Mouse (Mus musculus): ENCODE measurements around the gene Gm20388. TPM values are rescaled to one million over a fixed set of nuclear protein-coding genes. Genes with fewer than 3 reads are reported as not detected.

Gm20388 gene
- polyA plus RNA-seq, 1 experiment from 2014 or later, result 5.3 TPM

GRCm38 (mm10) chr8:122979424-122979823, 3068.8 kb downstream of the Gm20388 start:
- 78% methylated on average over 3 of the region's 3 CpGs for WGBS
- peaks cover 45% of the 10 kb centered on the region for H3K4me1 ChIP-seq (replicated peaks; ENCODE audit: control insufficient read depth, insufficient read depth, low read length)
- DNase-seq (ENCODE audit: low spot score) (no peak), ATAC-seq (replicated peaks; ENCODE audit: low FRiP score) (no peak)
- H3K4me2 ChIP-seq, result no peak overlapping the region
- H3K9me3 ChIP-seq (ENCODE audit: control insufficient read depth, low read length), result no peaks in the 10 kb centered on the region
- no peak overlapping the region for H3K9ac ChIP-seq (ENCODE audit: low read depth, low read length)
- H3K27ac ChIP-seq (ENCODE audit: low read depth, low read length), result no peak overlapping the region
- no peaks in the 10 kb centered on the region for H3K27me3 ChIP-seq (replicated peaks; ENCODE audit: control insufficient read depth, insufficient read depth, low read length)
- H3K4me3 ChIP-seq (ENCODE audit: low read depth, low read length), result no peak overlapping the region
- no peaks in the 10 kb centered on the region; the same call in 1 of the 2 replicates for H3K36me3 ChIP-seq (ENCODE audit: control insufficient read depth, insufficient read depth, low read length)

GRCm38 (mm10) chr8:122979865-122980509, 3069.3 kb downstream of the Gm20388 start:
- no peak overlapping the region for H3K9ac ChIP-seq (ENCODE audit: low read depth, low read length)
- ATAC-seq (replicated peaks; ENCODE audit: low FRiP score) (no peak), DNase-seq (ENCODE audit: low spot score) (no peak)
- H3K9me3 ChIP-seq (ENCODE audit: control insufficient read depth, low read length), result no peaks in the 10 kb centered on the region
- no peaks in the 10 kb centered on the region for H3K36me3 ChIP-seq (ENCODE audit: control insufficient read depth, insufficient read depth, low read length)
- WGBS, result 62% methylated on average over 10 of the region's 10 CpGs
- no peaks in the 10 kb centered on the region for H3K27me3 ChIP-seq (replicated peaks; ENCODE audit: control insufficient read depth, insufficient read depth, low read length)
- H3K4me2 ChIP-seq, result no peak overlapping the region
- H3K4me3 ChIP-seq (ENCODE audit: low read depth, low read length), result no peak overlapping the region
- peaks cover 51% of the 10 kb centered on the region for H3K4me1 ChIP-seq (replicated peaks; ENCODE audit: control insufficient read depth, insufficient read depth, low read length)
- H3K27ac ChIP-seq (ENCODE audit: low read depth, low read length), result no peak overlapping the region

- H3K4me1 ChIP-seq (replicated peaks; ENCODE audit: control insufficient read depth, insufficient read depth, low read length), result peaks cover 57% of the 10 kb centered on the region
Measured at GRCm38 (mm10) chr8:122981646-122982045, 3071.0 kb downstream of the Gm20388 start.

GRCm38 (mm10) chr8:122983178-122983942, 3072.7 kb downstream of the Gm20388 start:
- WGBS, result 82% methylated on average over 19 of the region's 19 CpGs
- H3K4me1 ChIP-seq (replicated peaks; ENCODE audit: control insufficient read depth, insufficient read depth, low read length), result peaks cover 53% of the 10 kb centered on the region
- no peak overlapping the region for H3K27ac ChIP-seq (ENCODE audit: low read depth, low read length)

More at GRCm38 (mm10) chr8:122981646-122982045, 3071.0 kb downstream of the Gm20388 start:
- H3K4me2 ChIP-seq, result no peak overlapping the region
- DNase-seq (ENCODE audit: low spot score) (no peak), ATAC-seq (replicated peaks; ENCODE audit: low FRiP score) (no peak)
- no peak overlapping the region for H3K4me3 ChIP-seq (ENCODE audit: low read depth, low read length)
- no peaks in the 10 kb centered on the region for H3K27me3 ChIP-seq (replicated peaks; ENCODE audit: control insufficient read depth, insufficient read depth, low read length)
- H3K9me3 ChIP-seq (ENCODE audit: control insufficient read depth, low read length), result no peaks in the 10 kb centered on the region
- H3K27ac ChIP-seq (ENCODE audit: low read depth, low read length), result no peak overlapping the region
- WGBS, result 73% methylated on average over 5 of the region's 5 CpGs
- no peaks in the 10 kb centered on the region for H3K36me3 ChIP-seq (ENCODE audit: control insufficient read depth, insufficient read depth, low read length)
- no peak overlapping the region for H3K9ac ChIP-seq (ENCODE audit: low read depth, low read length)

GRCm38 (mm10) chr8:122984175-122984574, 3073.5 kb downstream of the Gm20388 start:
- no peak overlapping the region for H3K4me2 ChIP-seq
- no peaks in the 10 kb centered on the region for H3K9me3 ChIP-seq (ENCODE audit: control insufficient read depth, low read length)
- no peaks in the 10 kb centered on the region for H3K27me3 ChIP-seq (replicated peaks; ENCODE audit: control insufficient read depth, insufficient read depth, low read length)
- 85% methylated on average over 3 of the region's 3 CpGs for WGBS
- DNase-seq (ENCODE audit: low spot score) (no peak), ATAC-seq (replicated peaks; ENCODE audit: low FRiP score) (no peak)
- no peak overlapping the region for H3K4me3 ChIP-seq (ENCODE audit: low read depth, low read length)
- H3K27ac ChIP-seq (ENCODE audit: low read depth, low read length), result no peak overlapping the region
- no peaks in the 10 kb centered on the region for H3K36me3 ChIP-seq (ENCODE audit: control insufficient read depth, insufficient read depth, low read length)
- peaks cover 47% of the 10 kb centered on the region for H3K4me1 ChIP-seq (replicated peaks; ENCODE audit: control insufficient read depth, insufficient read depth, low read length)
- H3K9ac ChIP-seq (ENCODE audit: low read depth, low read length), result no peak overlapping the region

More at GRCm38 (mm10) chr8:122983178-122983942, 3072.7 kb downstream of the Gm20388 start:
- Histone ChIP-seq H3K4me3 (ENCODE audit: low read depth, low read length) (no peak overlapping the region), H3K4me2 (no peak overlapping the region), H3K36me3 (ENCODE audit: control insufficient read depth, insufficient read depth, low read length) (no peaks in the 10 kb centered on the region), H3K9me3 (ENCODE audit: control insufficient read depth, low read length) (no peaks in the 10 kb centered on the region), H3K9ac (ENCODE audit: low read depth, low read length) (no peak overlapping the region), H3K27me3 (replicated peaks; ENCODE audit: control insufficient read depth, insufficient read depth, low read length) (no peaks in the 10 kb centered on the region)
- DNase-seq (ENCODE audit: low spot score) (no peak), ATAC-seq (replicated peaks; ENCODE audit: low FRiP score) (no peak)

- H3K36me3 ChIP-seq (ENCODE audit: control insufficient read depth, insufficient read depth, low read length), result no peaks in the 10 kb centered on the region
- ATAC-seq (replicated peaks; ENCODE audit: low FRiP score) (no peak), DNase-seq (ENCODE audit: low spot score) (no peak)
- WGBS, result 81% methylated on average over 8 of the region's 8 CpGs
- no peak overlapping the region for H3K4me3 ChIP-seq (ENCODE audit: low read depth, low read length)
- no peaks in the 10 kb centered on the region for H3K27me3 ChIP-seq (replicated peaks; ENCODE audit: control insufficient read depth, insufficient read depth, low read length)
- no peak overlapping the region for H3K27ac ChIP-seq (ENCODE audit: low read depth, low read length)
- no peak overlapping the region for H3K9ac ChIP-seq (ENCODE audit: low read depth, low read length)
- H3K4me1 ChIP-seq (replicated peaks; ENCODE audit: control insufficient read depth, insufficient read depth, low read length), result peaks cover 43% of the 10 kb centered on the region
- H3K4me2 ChIP-seq, result no peak overlapping the region
- H3K9me3 ChIP-seq (ENCODE audit: control insufficient read depth, low read length), result no peaks in the 10 kb centered on the region
Measured at GRCm38 (mm10) chr8:122986501-122987184, 3076.0 kb downstream of the Gm20388 start.

GRCm38 (mm10) chr8:122987255-122987654, 3076.6 kb downstream of the Gm20388 start:
- WGBS, result 42% methylated on average over 2 of the region's 2 CpGs
- H3K4me3 ChIP-seq (ENCODE audit: low read depth, low read length), result no peak overlapping the region
- no peaks in the 10 kb centered on the region for H3K9me3 ChIP-seq (ENCODE audit: control insufficient read depth, low read length)
- no peak overlapping the region for H3K4me2 ChIP-seq
- H3K36me3 ChIP-seq (ENCODE audit: control insufficient read depth, insufficient read depth, low read length), result no peaks in the 10 kb centered on the region
- DNase-seq (ENCODE audit: low spot score) (no peak), ATAC-seq (replicated peaks; ENCODE audit: low FRiP score) (no peak)
- H3K27me3 ChIP-seq (replicated peaks; ENCODE audit: control insufficient read depth, insufficient read depth, low read length), result no peaks in the 10 kb centered on the region
- peaks cover 44% of the 10 kb centered on the region for H3K4me1 ChIP-seq (replicated peaks; ENCODE audit: control insufficient read depth, insufficient read depth, low read length)
- no peak overlapping the region for H3K9ac ChIP-seq (ENCODE audit: low read depth, low read length)
- H3K27ac ChIP-seq (ENCODE audit: low read depth, low read length), result no peak overlapping the region

GRCm38 (mm10) chr8:122988955-122989354, 3078.3 kb downstream of the Gm20388 start:
- H3K4me1 ChIP-seq (replicated peaks; ENCODE audit: control insufficient read depth, insufficient read depth, low read length), result peaks cover 48% of the 10 kb centered on the region
- no peak; the same call in 1 of the 2 replicates for ATAC-seq (replicated peaks; ENCODE audit: low FRiP score)

More at GRCm38 (mm10) chr8:122988955-122989354, 3078.3 kb downstream of the Gm20388 start:
- Histone ChIP-seq H3K4me2 (no peak overlapping the region), H3K9ac (ENCODE audit: low read depth, low read length) (no peak overlapping the region), H3K27ac (ENCODE audit: low read depth, low read length) (no peak overlapping the region), H3K36me3 (ENCODE audit: control insufficient read depth, insufficient read depth, low read length) (no peaks in the 10 kb centered on the region), H3K4me3 (ENCODE audit: low read depth, low read length) (no peak overlapping the region), H3K9me3 (ENCODE audit: control insufficient read depth, low read length) (no peaks in the 10 kb centered on the region), H3K27me3 (replicated peaks; ENCODE audit: control insufficient read depth, insufficient read depth, low read length) (no peaks in the 10 kb centered on the region)
- WGBS, result 40% methylated on average over 3 of the region's 3 CpGs
- DNase-seq (ENCODE audit: low spot score), result no peak
